30 mouse cellular contexts compared by ENCODE assay signal in genomic region chr5:52555526-52555925, GRCm38 (mm10). TPM values are rescaled to one million over a fixed set of nuclear protein-coding genes. Genes with fewer than 3 reads are reported as not detected.
DNase-seq lines count a peak whose midpoint lies in the region; ATAC-seq and TF ChIP-seq lines count a peak whose summit lies in the region.
"Had no signal": no experiment of that assay in that cellular context is flagged by ENCODE, and none has a peak within 500 bp of the region (broad histone marks: within the 10 kb centered on the region; RNA-seq: fewer than 3 reads in every experiment).

No protein-coding gene starts in this region.

- no peaks in the 10 kb centered on the region for H3K79me3 ChIP-seq in C2C12 (ENCODE audit: low read depth)

- no peak overlapping the region for H3K4me3 ChIP-seq in C2C12 (ENCODE audit: insufficient read depth, poor library complexity, severe bottlenecking)
- no peak overlapping the region for H3K4me3 ChIP-seq in liver, postnatal 0 days (ENCODE audit: low read depth, low read length)
- H3K4me3 ChIP-seq: embryonic facial prominence, embryonic 10.5 days; embryonic facial prominence, embryonic 13.5 days; erythroblast, embryonic 14.5 days; forebrain, embryonic 10.5 days; forebrain, embryonic 13.5 days; gastrocnemius, adult 2 months; heart, embryonic 12.5 days; heart, embryonic 15.5 days had no signal

- no peaks in the 10 kb centered on the region for H3K79me2 ChIP-seq in C2C12 (ENCODE audit: control insufficient read depth, insufficient read depth)

- H3K4me2 ChIP-seq in liver, postnatal 0 days (ENCODE audit: low read depth, low read length) = no peak overlapping the region
- H3K4me2 ChIP-seq: embryonic facial prominence, embryonic 13.5 days; forebrain, embryonic 13.5 days; heart, embryonic 12.5 days; heart, embryonic 15.5 days; hindbrain, embryonic 14.5 days had no signal

- 62% methylated on average over 7 of the region's 7 CpGs for WGBS in liver, postnatal 0 days (ENCODE audit: insufficient replicate concordance)

- H3K27me3 ChIP-seq in C2C12 (ENCODE audit: control insufficient read depth, insufficient read depth, insufficient read length) = no peaks in the 10 kb centered on the region
- H3K27me3 ChIP-seq in liver, postnatal 0 days (ENCODE audit: insufficient read depth, low read length) = no peaks in the 10 kb centered on the region
- H3K27me3 ChIP-seq: embryonic facial prominence, embryonic 13.5 days; forebrain, embryonic 13.5 days; heart, embryonic 12.5 days; heart, embryonic 15.5 days had no signal

- no peaks in the 10 kb centered on the region for H3K9me3 ChIP-seq in liver, postnatal 0 days (ENCODE audit: low read length)
- H3K9me3 ChIP-seq: embryonic facial prominence, embryonic 10.5 days; embryonic facial prominence, embryonic 13.5 days; forebrain, embryonic 10.5 days; forebrain, embryonic 13.5 days; heart, embryonic 12.5 days; heart, embryonic 15.5 days had no signal

- TF ChIP-seq EP300 in liver, postnatal 0 days (IDR thresholded peaks at IDR 0.05; ENCODE audit: low read depth) = no peak

- peak; percentile 34; the same call in 1 of the 2 replicates for ATAC-seq in megakaryocyte progenitor cell, adult 5-6 weeks (replicated peaks; ENCODE audit: poor library complexity)
- no peak for ATAC-seq in liver, postnatal 0 days
- ATAC-seq: forebrain, embryonic 13.5 days; forebrain, embryonic 16.5 days; hindbrain, postnatal 0 days; inflammation-experienced regulatory T-cells, adult 6 months; Patski had no signal

- H3ac ChIP-seq in C2C12 (ENCODE audit: control insufficient read depth, insufficient read length, low read depth) = no peak overlapping the region

- H3K36me3 ChIP-seq in C2C12 (ENCODE audit: control insufficient read depth, insufficient read depth) = no peaks in the 10 kb centered on the region
- H3K36me3 ChIP-seq in liver, postnatal 0 days (replicated peaks; ENCODE audit: insufficient read depth, low read length) = no peaks in the 10 kb centered on the region
- H3K36me3 ChIP-seq: embryonic facial prominence, embryonic 10.5 days; embryonic facial prominence, embryonic 13.5 days; forebrain, embryonic 10.5 days; heart, embryonic 12.5 days; heart, embryonic 15.5 days had no signal

- no peak overlapping the region for H3K9ac ChIP-seq in liver, postnatal 0 days (replicated peaks)
- H3K9ac ChIP-seq: embryonic facial prominence, embryonic 13.5 days; forebrain, embryonic 13.5 days; heart, embryonic 12.5 days; heart, embryonic 15.5 days; hindbrain, embryonic 14.5 days had no signal

- no peaks in the 10 kb centered on the region for H3K4me1 ChIP-seq in liver, postnatal 0 days (ENCODE audit: insufficient read depth)
- H3K4me1 ChIP-seq: embryonic facial prominence, embryonic 10.5 days; forebrain, embryonic 10.5 days; forebrain, embryonic 13.5 days had no signal

- DNase-seq in fat pad, adult 2 months (ENCODE audit: extremely low read depth, low read depth, low spot score) = peak; percentile 49
- DNase-seq in left cerebral cortex, adult 9 months (ENCODE audit: low spot score in 2 of 2) = no peak
- no peak for DNase-seq in layer of hippocampus, adult 11-12 months (ENCODE audit: low spot score)
- DNase-seq in right cerebral cortex, postnatal 36 days (ENCODE audit: low spot score in 2 of 2) = no peak
- DNase-seq in liver, postnatal 0 days = no peak
- DNase-seq: adrenal gland, postnatal 10 days; adrenal gland, postnatal 36 days; cerebellum, adult 2 months; cerebellum, adult 9-11 months; cerebellum, postnatal 25 days; embryo, embryonic 11 days; gastrocnemius, adult 2 months; gastrocnemius, postnatal 14 days; heart, adult 18-20 months; heart, postnatal 10 days; heart, postnatal 36 days had no signal

- no peak for TF ChIP-seq CTCF in C2C12 (IDR thresholded peaks at IDR 0.05; ENCODE audit: control insufficient read depth, insufficient read depth, insufficient read length)
- TF ChIP-seq CTCF in liver, postnatal 0 days (IDR thresholded peaks at IDR 0.05; ENCODE audit: low read depth) = no peak

- H3K27ac ChIP-seq in liver, postnatal 0 days (ENCODE audit: low read depth) = no peak overlapping the region
- H3K27ac ChIP-seq: embryonic facial prominence, embryonic 10.5 days; embryonic facial prominence, embryonic 13.5 days; forebrain, embryonic 10.5 days; forebrain, embryonic 13.5 days; gastrocnemius, adult 2 months; heart, embryonic 15.5 days; hindbrain, embryonic 14.5 days; hindbrain, postnatal 0 days had no signal

TF ChIP-seq in C2C12, 6 proteins besides CTCF, POLR2A, EP300 and RAD21:
- TF ChIP-seq MAX (IDR thresholded peaks at IDR 0.05) = no peak
- peak; percentile 33 for TF ChIP-seq CEBPB (IDR thresholded peaks at IDR 0.05; ENCODE audit: low read depth)
- TF ChIP-seq FOSL1 (IDR thresholded peaks at IDR 0.05; ENCODE audit: insufficient read depth, low read length, poor library complexity, severe bottlenecking) = no peak
- no peak for TF ChIP-seq MYOG (IDR thresholded peaks at IDR 0.05; ENCODE audit: control insufficient read depth, extremely low read depth, insufficient read length)

RNA-seq across cellular contexts. Expression of gene Lgi2, which starts 10.7 kb away (rescaled TPM):
- polyA plus RNA-seq in C2C12 (2012; fragmentation: generic; extraction: Trizol) = 0.01 TPM
- total RNA-seq in megakaryocyte progenitor cell, adult 5-6 weeks (2015) = not detected in 2 replicates
- 0.04 TPM in 1 of 2 replicates, not detected in the other for total RNA-seq in megakaryocyte progenitor cell, adult 5-6 weeks (2017)
- polyA plus RNA-seq in liver, postnatal 0 days (2015; fragmentation: Nextera tagmentation; extraction: Ambion mirVana) = 0.18 and 0.26 TPM in 2 replicates
- polyA plus RNA-seq: erythroblast, embryonic 14.5 days; inflammation-experienced regulatory T-cells, adult 6 months had no signal
